Mouse (Mus musculus) natural killer cell, adult 2 months (primary cell): ENCODE results near the gene Cdc42bpg.

Experiments used
- DNase-seq, 2 experiments: peaks; one replicate each; pipeline ENCODE4 v3.0.0; 2022; ENCODE audit warnings: low spot score in 2 of 2

The Cdc42bpg gene

GRCm38 (mm10) chr19:6306137-6306551 lies at the start of gene Cdc42bpg:
Gene Cdc42bpg, plus strand, starts transcription at chr19:6306456.
- DNase-seq, result peak; percentile 72 to 83

DNA sequence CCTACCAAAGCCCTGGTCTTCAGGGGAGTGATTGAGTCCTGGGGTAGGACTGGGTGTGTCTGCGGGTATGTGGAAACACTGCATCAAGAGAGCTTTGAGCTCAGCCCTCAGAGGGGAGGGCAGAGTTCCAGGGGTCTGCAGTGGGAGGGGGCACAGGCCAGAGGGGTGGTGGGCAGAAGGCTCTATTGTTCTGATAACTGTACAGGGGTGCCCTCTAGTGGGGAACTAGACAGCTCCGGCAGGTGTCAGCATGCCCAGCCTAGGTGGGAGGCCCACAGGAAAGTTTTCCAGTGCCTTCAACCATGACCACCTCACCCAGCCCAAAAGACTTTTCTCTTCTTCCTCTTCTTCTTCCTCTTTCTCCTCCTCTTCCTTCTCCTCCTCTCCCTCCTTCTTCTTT lies 45.8 kb upstream of the Cdc42bpg start:
- peak in 1 of 2 experiments; percentile 41 for DNase-seq

GRCm38 (mm10) chr19:6260946-6261345 lies 45.3 kb upstream of the Cdc42bpg start:
- no peak for DNase-seq

DNA sequence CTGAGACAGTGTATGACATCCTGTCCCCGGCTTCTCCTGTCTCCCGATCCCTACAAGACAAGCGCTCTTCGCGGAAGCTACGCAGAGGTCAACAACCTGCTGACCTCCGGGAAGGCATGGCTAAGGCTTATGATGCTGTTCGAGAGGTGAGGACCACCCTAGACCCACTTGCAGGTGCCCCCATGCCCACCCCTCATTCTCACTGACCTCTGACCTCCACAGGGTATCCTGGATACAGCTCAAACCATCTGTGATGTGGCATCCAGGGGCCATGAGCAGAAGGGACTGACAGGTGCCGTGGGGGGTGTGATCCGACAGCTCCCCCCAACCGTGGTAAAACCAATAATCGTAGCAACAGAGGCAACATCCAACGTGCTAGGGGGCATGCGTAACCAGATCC lies 44.9 kb upstream of the Cdc42bpg start:
- DNase-seq, result no peak

GRCm38 (mm10) chr19:6262222-6262621 lies 44.0 kb upstream of the Cdc42bpg start:
- DNase-seq, result peak; percentile 69 to 79

DNA sequence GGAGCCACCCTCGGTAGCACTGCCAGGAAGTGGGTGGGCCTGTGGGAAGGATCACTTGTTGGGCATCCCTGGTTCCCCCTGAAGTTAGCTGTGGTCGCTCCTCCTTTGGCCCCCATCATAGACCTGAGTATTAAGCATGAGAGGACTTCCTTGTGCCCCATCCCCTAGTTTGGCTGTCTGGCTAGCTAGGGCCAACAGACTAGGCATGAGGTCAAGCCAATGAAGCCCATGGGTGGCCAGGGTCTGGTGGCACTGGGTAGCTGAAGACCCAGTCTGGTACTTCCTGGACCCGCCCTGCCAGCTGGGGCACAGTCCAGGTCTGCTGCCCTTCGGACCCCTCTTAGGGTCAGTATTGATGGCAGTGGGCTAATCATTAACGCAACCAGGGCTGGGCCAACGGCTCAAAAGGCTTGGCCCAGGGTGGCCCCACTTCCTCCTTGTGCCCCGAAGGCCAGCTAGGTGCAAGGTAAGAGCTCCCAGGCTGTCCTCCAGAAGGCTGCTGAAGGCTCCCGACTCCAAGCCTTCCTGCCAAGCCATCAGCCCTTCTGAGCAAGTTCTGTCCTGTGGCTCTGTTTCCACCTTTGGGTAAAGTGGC lies 43.3 kb upstream of the Cdc42bpg start:
- no peak for DNase-seq

DNA sequence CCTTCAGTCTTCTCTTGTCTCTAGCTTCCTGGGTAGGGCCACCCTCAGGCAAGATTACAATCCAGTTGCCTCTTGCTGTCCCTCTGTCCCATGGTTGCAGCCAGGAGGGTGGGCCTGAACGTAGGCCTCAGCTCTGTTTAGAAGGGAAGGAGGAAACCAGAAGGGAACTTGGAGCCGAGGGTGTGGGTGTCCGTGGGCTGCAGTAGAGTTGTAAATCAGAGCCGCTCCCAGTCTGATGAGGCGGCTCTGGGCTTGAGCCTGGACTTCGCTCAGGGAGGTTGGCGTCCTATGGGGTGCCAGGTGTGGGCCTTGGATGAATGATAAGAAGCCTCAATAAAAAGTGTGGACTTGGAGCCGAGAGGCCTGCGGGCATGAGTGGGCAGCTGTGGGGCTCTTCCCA lies 42.1 kb upstream of the Cdc42bpg start:
- DNase-seq, result no peak

DNA sequence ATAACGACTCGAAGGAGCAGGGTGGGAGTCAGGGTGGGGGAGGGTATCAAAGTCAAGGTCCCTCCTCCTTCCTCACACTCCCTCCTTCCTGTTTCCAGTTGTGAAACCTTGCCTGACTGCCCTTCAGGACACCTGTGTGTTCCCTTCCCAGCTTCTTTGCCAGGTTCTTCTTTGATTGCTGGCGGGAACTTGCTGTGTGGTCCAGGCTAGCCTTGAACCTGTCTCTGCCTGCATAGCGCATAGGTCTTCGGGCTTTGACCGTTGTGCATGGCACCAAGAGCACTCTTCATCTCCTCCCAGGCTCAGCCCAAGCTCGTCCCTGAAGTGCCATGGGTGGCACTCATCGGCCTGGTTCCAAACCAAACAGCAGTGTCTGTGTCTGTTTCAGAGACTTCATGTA lies 41.3 kb upstream of the Cdc42bpg start:
- DNase-seq, result no peak

GRCm38 (mm10) chr19:6265727-6266182 lies 40.5 kb upstream of the Cdc42bpg start:
- DNase-seq, result no peak

- DNase-seq, result no peak
These were observed 38.7 kb upstream of the Cdc42bpg start for GRCm38 (mm10) chr19:6267306-6268169.

DNA sequence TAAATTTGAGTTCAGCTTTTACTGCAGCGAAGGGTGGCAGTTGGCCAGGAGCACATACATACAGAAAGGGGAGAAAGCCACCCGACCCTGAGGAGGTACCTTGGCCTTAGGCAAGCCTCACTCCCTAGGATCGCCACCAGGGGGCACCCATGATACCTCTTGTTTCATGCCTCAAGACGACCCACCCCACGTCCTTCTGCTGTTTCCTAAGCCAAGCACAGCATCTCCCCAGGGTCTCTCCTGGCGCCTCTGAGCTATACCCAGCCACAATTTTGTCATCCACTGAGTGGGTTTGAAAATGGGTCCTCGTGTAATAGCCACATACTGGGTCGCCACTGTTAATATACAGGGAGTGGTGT lies 38.1 kb upstream of the Cdc42bpg start:
- peak; percentile 80 to 89 for DNase-seq

DNA sequence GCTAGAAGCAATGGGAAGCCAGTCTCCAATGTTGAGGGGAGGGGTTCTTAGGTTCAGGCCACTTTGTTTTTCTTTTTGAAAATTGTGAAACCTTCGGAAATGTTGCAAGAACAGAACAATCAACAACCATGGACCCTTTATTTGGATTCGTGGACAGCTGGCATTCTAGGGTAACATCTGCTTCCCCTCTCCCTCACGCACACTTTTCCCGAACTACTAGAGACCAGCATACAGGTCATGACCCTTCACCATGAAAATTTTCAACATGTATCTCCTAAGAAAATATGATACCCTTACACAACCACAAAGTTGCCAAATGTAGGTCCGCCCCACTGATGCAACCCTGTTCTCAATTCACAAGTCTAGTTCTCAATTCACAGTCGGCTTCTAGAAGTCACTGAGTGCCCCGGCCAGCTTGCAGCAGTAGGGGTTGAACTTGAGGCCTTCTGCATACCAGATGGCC lies 37.6 kb upstream of the Cdc42bpg start:
- DNase-seq, result no peak

- no peak for DNase-seq
These were observed 36.3 kb upstream of the Cdc42bpg start for GRCm38 (mm10) chr19:6269798-6270475.

DNA sequence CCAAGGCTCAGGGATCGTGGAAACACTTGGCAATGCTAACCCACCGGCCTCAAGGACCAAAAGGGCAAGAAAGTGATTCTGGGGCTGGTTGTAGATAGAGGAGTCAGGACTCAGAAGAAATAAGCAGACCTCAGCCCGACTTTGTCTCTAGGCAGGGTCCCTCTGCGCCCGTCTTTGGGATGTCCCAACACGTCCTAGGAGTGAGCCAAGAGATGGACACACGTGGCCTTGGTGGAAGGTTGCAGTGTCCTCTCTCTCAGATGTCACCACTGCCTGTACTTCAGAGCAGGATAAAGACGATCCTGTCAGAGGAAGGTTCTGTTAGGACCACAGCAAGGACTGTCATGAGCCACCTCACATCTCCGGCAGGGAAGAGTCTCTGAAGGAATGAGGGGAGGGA lies 35.6 kb upstream of the Cdc42bpg start:
- no peak for DNase-seq

DNA sequence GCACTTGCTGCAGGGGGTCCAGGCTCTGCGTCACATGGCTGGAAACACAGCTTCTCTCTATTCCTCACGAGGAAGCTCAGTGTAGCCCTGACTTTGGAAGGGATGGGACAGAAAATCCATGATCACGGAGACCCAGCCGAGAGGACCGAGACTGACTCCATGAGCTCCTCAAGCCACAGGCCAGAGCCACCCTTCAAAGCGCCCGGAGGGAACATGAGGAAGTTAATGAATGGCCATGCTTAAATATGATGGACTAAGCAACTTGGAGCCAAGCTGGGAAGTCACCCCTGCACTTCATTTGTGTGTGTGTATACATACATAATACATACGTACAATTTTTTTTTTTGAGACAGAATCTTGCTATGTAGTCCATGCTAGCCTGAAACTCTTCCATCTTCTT lies 35.0 kb upstream of the Cdc42bpg start:
- DNase-seq, result no peak

DNA sequence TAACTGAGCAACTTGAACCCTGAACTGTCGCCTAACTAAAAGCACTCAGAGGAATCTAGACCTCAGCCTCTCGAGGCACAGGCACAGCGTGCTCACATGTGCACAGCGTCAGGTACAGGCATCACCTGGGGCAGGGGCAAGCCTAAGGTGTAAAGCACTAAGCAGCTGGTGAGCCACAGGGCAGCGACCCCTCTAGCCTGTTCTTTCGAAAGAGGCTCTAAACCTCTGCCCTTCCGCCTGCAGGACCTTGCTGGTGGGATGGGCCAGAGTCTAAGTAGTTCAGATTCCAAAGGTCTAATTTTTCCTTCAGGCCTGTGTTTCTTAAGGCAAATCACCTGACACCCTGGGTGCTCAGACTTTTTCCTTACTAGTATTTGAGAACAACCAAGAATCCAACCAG lies 34.2 kb upstream of the Cdc42bpg start:
- no peak for DNase-seq

DNA sequence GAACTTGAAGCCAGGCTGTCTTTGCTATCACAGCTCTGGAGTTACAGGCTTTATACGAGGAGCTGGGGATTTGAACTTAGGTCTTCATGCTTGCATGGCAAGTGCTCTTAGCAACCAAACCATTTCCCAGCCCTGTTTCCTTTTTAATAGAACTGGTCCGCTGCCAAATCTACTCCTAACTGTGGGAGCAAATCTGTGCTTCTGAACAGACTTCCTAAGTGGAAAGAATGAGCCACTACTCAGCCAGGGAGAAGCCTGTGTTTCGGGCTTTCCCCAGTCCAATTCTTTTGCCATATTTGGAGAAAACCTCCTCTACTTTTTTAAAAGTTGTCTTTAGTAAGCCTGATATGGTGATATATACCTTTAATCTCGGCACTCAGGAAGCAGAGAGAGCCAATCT lies 33.5 kb upstream of the Cdc42bpg start:
- DNase-seq, result no peak

DNA sequence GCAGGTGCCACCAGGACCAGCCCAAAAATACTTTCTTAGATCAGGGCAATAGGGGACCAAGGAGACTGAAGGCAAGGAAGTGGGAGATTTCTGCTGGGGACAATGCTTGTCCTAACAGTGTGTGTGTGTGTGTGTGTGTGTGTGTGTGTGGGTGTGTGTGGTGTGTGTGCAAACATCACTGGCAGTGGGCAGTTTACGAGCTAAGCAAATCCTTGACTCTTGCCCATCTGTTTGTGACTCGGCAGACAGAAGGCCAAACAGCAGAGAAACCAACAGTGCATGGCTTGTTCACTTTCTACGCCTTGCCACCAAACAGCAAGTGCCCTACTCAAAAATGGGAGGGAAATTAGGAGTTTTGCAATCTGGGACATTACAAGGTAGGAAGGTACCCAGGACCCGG lies 32.7 kb upstream of the Cdc42bpg start:
- no peak for DNase-seq

- DNase-seq, result no peak
These were observed 32.2 kb upstream of the Cdc42bpg start for GRCm38 (mm10) chr19:6273998-6274608.

DNA sequence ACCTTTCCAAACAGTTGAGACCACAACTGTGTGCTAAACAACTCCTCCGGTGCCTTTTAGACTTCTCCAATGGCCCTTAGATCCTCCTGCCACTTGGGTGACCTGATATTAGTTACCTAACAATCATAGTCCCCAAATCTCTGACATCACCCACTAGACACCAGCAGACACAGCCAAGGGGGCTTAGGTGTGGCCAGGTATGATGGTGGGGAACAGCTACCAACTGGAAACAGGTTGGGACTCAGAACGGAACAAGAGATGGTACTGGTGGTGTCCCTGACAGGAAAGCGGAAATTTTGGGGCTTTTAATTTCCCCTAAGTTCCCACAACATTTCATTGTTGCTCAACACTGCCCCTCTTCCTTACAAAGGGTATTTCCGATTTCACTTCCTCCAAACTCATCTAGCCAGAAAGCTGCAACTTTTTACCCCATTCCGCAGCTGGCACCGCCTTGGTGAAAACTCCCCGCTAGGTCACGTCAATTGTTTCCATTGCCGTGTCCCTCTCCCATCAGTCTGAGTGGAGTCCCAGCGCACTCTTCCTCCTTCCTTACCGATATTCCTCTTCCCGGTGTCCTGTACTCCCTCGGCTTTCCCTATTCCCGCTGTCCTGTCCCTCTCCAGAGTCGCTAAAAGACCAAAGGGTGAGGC lies 30.4 kb upstream of the Cdc42bpg start:
- DNase-seq, result peak; percentile 65 to 77
